24 mouse cellular contexts compared by ENCODE assay signal in genomic region chr16:27906036-27906435, GRCm38 (mm10).
"Had no signal": no experiment of that assay in that cellular context is flagged by ENCODE, and none has a peak within 500 bp of the region (broad histone marks: within the 10 kb centered on the region; RNA-seq: fewer than 3 reads in every experiment).

No protein-coding gene starts in this region.

- DNase-seq: gastrocnemius, adult 2 months; gastrocnemius, postnatal 10 days; gastrocnemius, postnatal 25 days; heart, adult 18-20 months; heart, postnatal 10 days; kidney, adult 11 months; kidney, adult 2 months; kidney, adult 9 months; kidney, postnatal 14 days; kidney, postnatal 36 days; layer of hippocampus, adult 9-11 months; layer of hippocampus, postnatal 36 days; left cerebral cortex, postnatal 4 days had no signal

- H3K4me1 ChIP-seq: heart, embryonic 10.5 days; heart, embryonic 12.5 days; hindbrain, embryonic 13.5 days; hindbrain, embryonic 15.5 days; kidney, embryonic 15.5 days; limb, embryonic 13.5 days; limb, embryonic 15.5 days; liver, embryonic 12.5 days had no signal

- H3K9me3 ChIP-seq: heart, embryonic 10.5 days; heart, embryonic 12.5 days; hindbrain, embryonic 13.5 days; hindbrain, embryonic 15.5 days; kidney, embryonic 15.5 days; limb, embryonic 13.5 days; limb, embryonic 15.5 days; liver, embryonic 12.5 days had no signal

- H3K9ac ChIP-seq: heart, embryonic 12.5 days; hindbrain, embryonic 13.5 days; hindbrain, embryonic 15.5 days; kidney, embryonic 15.5 days; limb, embryonic 13.5 days; limb, embryonic 15.5 days; liver, embryonic 12.5 days; liver, embryonic 14.5 days had no signal

- H3K27ac ChIP-seq: gastrocnemius, adult 2 months; heart, embryonic 10.5 days; hindbrain, embryonic 13.5 days; hindbrain, embryonic 15.5 days; hindbrain, postnatal 0 days; kidney, embryonic 15.5 days; kidney, postnatal 0 days; limb, embryonic 13.5 days; limb, embryonic 15.5 days; liver, embryonic 12.5 days; liver, embryonic 14.5 days had no signal

- H3K4me3 ChIP-seq: gastrocnemius, adult 2 months; heart, embryonic 10.5 days; heart, embryonic 12.5 days; hindbrain, embryonic 13.5 days; hindbrain, embryonic 15.5 days; kidney, embryonic 15.5 days; limb, embryonic 13.5 days; limb, embryonic 15.5 days; liver, embryonic 12.5 days had no signal

- H3K36me3 ChIP-seq: heart, embryonic 10.5 days; heart, embryonic 12.5 days; hindbrain, embryonic 13.5 days; hindbrain, embryonic 15.5 days; kidney, embryonic 15.5 days; limb, embryonic 13.5 days; limb, embryonic 15.5 days; liver, embryonic 12.5 days had no signal

- H3K27me3 ChIP-seq: heart, embryonic 12.5 days; hindbrain, embryonic 13.5 days; hindbrain, embryonic 15.5 days; kidney, embryonic 15.5 days; limb, embryonic 13.5 days; limb, embryonic 15.5 days; liver, embryonic 12.5 days had no signal
